Mouse (Mus musculus) G1E (cell line): ENCODE measurements around the gene Vapb. TPM values are rescaled to one million over a fixed set of nuclear protein-coding genes. Genes with fewer than 3 reads are reported as not detected.
"Not testable (repeated sequence)": the region's sequence is repeated elsewhere in the genome, so short reads cannot be mapped to it uniquely, and the experiment has no call there.

Experiments used
- ATAC-seq: 2 replicates; pipeline ENCODE4 v1.8.0; 2016; ENCODE audit warnings: mild to moderate bottlenecking; ENCODE audit not compliant: insufficient number of reproducible peaks, poor library complexity, low FRiP score, severe bottlenecking; ENCODE audit errors: extremely low read depth
- DNase-seq: peaks from one replicate; pipeline ENCODE4 v3.0.0; 2012; ENCODE audit warnings: low spot score
- H3K27me3 ChIP-seq: 2 replicates; pipeline ENCODE4 v1.6.1; 2012; ENCODE audit warnings: mild to moderate bottlenecking, low read length, inconsistent platforms; ENCODE audit not compliant: insufficient read depth
- H3K36me3 ChIP-seq: replicated peaks from 2 replicates; pipeline ENCODE3; 2012; ENCODE audit warnings: mild to moderate bottlenecking, inconsistent platforms
- H3K4me1 ChIP-seq: 2 replicates; pipeline ENCODE4 v1.6.1; 2012; ENCODE audit warnings: low read depth, low read length, inconsistent platforms, mixed read lengths; ENCODE audit not compliant: insufficient read depth
- H3K4me3 ChIP-seq: 2 replicates; pipeline ENCODE4 v1.5.1; 2012; ENCODE audit warnings: low read depth, mild to moderate bottlenecking, inconsistent platforms, low read length, moderate library complexity, mixed read lengths
- H3K9me3 ChIP-seq: replicated peaks from 2 replicates; pipeline ENCODE4 v1.6.1; 2012; ENCODE audit warnings: inconsistent platforms
- CTCF ChIP-seq: IDR thresholded peaks from 2 replicates; pipeline ENCODE4 v1.5.1; 2012; ENCODE audit warnings: low read depth, low read length, inconsistent platforms, mixed read lengths
- GATA1 ChIP-seq: IDR thresholded peaks from 2 replicates; pipeline ENCODE4 v1.6.1; 2012; ENCODE audit warnings: borderline replicate concordance, low read length, inconsistent platforms, mixed read lengths
- GATA2 ChIP-seq: IDR thresholded peaks from 2 replicates; pipeline ENCODE4 v1.6.1; 2012; ENCODE audit warnings: low read depth, low read length, inconsistent platforms, borderline replicate concordance
- POLR2AphosphoS5 ChIP-seq: IDR thresholded peaks from 2 replicates; pipeline ENCODE4 v1.6.1; 2012; ENCODE audit warnings: low read depth, low read length, inconsistent platforms; ENCODE audit not compliant: insufficient replicate concordance
- TAL1 ChIP-seq: conservative IDR thresholded peaks from 2 replicates; pipeline ENCODE4 v1.6.1; 2012; ENCODE audit warnings: low read depth, low read length, inconsistent platforms, mixed read lengths
- polyA plus RNA-seq: library from polyadenylated mRNA; stranded (reverse); fragments of >175 nt; gene quantifications from 2 replicates; pipeline ENCODE4 v1.2.3, GENCODE M21; 2012
- total RNA-seq, 2 experiments: library from RNA; stranded (forward) in 1 of 2; stranded (reverse) in 1 of 2; fragments of 200-1000 nt in 1 of 2; fragments of >200 nt in 1 of 2; fragmentation: Nextera tagmentation in 1 of 2; gene quantifications; 2 replicates each; pipeline ENCODE4 v1.2.3; 2014 to 2017

Vapb gene
- total and polyA plus RNA-seq, 3 experiments: 17.3 to 75.2 (median 23.6) TPM

DNA sequence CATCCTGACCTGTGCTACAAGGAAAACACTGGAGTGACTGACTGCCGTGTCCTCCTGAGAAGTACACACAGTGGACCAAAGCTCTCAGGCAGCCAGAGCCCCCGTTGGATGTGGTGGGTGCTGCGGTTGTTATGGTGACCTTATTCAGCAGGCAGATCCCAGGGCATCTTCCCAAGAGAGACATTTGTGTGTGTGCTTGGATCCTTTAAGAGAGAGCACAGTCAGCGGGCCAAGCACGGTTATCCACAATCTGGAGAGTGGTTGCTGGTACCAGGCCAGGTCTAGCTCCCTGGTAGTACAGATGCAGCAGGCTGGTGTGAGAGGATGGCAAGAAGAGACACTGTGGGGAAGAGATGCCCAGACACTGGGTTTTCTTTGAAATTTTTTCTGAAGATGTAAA lies 20.3 kb upstream of the Vapb start:
- ATAC-seq: no peak
- Histone ChIP-seq H3K27me3 (0 out of 2 replicates have a peak, but pooled peaks cover 4% of the 10 kb centered on the region), H3K4me3 (no peak overlapping the region), H3K4me1 (no peaks in the 10 kb centered on the region), H3K9me3 (no peaks in the 10 kb centered on the region), H3K36me3 (no peaks in the 10 kb centered on the region)
- DNase-seq: no peak
- TF ChIP-seq GATA2: no peak
- TF ChIP-seq TAL1: no peak
- TF ChIP-seq CTCF: no peak
- no peak for TF ChIP-seq POLR2AphosphoS5
- TF ChIP-seq GATA1: no peak

GRCm38 (mm10) chr2:173719115-173719514 lies 18.2 kb upstream of the Vapb start, which contains the start of gene 1700010B08Rik:
1700010B08Rik (plus strand) TSS chr2:173719415.
- not testable (repeated sequence) for H3K27me3 ChIP-seq, ATAC-seq, H3K36me3 ChIP-seq, H3K9me3 ChIP-seq, H3K4me3 ChIP-seq, DNase-seq, H3K4me1 ChIP-seq

DNA sequence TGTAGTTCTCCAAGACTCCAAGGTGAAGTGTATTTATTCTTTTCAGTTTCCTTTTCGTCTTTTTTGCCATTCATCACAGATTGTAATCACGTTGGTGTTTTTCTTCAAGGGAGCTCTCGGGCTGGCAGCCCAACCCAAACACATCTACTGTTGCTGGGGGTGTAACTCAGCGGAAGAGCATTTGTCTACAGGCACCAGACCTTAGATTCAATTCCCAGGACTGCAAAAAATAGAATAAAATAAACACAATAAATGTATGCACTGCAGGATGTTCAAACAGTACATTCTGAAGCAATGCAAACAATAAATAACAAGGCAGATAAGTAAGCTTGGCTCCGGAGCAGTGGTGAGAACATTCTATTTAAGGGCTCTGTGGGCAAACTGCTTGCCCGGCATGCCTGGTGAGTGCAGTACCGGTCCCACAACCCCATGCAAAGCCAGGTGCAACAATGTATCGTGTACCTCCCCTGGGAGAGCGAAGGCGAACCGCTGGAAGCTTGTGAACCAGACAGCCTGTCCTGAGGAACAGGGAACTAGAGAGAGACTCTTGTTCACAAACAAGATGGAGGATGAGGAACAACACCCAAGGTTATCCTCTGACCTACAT lies 15.0 kb upstream of the Vapb start:
- H3K36me3 ChIP-seq: no peaks in the 10 kb centered on the region
- ATAC-seq (no peak), DNase-seq (no peak)
- H3K27me3 ChIP-seq: peaks cover 8% of the 10 kb centered on the region; the same call in 1 of the 2 replicates
- H3K4me3 ChIP-seq: no peak overlapping the region
- no peaks in the 10 kb centered on the region for H3K9me3 ChIP-seq
- TF ChIP-seq GATA2 (no peak), POLR2AphosphoS5 (no peak), CTCF (no peak), GATA1 (no peak), TAL1 (no peak)
- no peaks in the 10 kb centered on the region for H3K4me1 ChIP-seq

GRCm38 (mm10) chr2:173724382-173724781 lies 12.9 kb upstream of the Vapb start:
- Histone ChIP-seq H3K36me3 (no peaks in the 10 kb centered on the region), H3K4me1 (no peaks in the 10 kb centered on the region), H3K27me3 (peaks cover 8% of the 10 kb centered on the region; the same call in 1 of the 2 replicates), H3K9me3 (no peaks in the 10 kb centered on the region), H3K4me3 (no peak overlapping the region)
- TF ChIP-seq POLR2AphosphoS5: no peak
- TF ChIP-seq GATA1: no peak
- DNase-seq (no peak), ATAC-seq (no peak)

GRCm38 (mm10) chr2:173724940-173725807 lies 12.1 kb upstream of the Vapb start:
- no peaks in the 10 kb centered on the region for H3K4me1 ChIP-seq
- no peaks in the 10 kb centered on the region for H3K9me3 ChIP-seq
- H3K27me3 ChIP-seq: peaks cover 8% of the 10 kb centered on the region; the same call in 1 of the 2 replicates
- no peak for DNase-seq
- no peak overlapping the region for H3K4me3 ChIP-seq
- TF ChIP-seq POLR2AphosphoS5 (no peak), TAL1 (no peak), GATA2 (no peak), CTCF (no peak), GATA1 (no peak)
- ATAC-seq: no peak
- no peaks in the 10 kb centered on the region for H3K36me3 ChIP-seq

DNA sequence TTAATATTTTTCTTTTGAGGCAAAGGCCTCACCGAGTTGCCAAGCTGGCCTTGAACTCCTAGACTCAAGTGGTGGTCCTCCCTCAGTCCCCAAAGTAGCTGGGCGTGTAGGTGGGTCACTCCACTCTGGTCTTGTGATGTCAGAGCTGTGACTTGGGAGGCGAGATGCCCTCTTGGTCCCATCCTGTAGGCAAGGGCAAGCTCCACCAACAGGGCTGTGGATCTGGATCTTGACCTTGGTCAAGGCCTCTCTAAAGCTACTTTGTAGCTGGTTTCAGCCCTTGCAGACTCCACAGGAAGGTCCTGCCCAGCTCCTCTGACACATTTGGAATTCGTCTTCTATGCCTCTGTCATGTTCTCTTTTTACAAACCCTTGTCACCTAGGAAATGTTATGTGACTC lies 11.5 kb upstream of the Vapb start:
- no peak for ATAC-seq
- TF ChIP-seq TAL1 (no peak), GATA1 (no peak), GATA2 (no peak), CTCF (no peak), POLR2AphosphoS5 (no peak)
- Histone ChIP-seq H3K9me3 (no peaks in the 10 kb centered on the region), H3K4me1 (no peaks in the 10 kb centered on the region), H3K4me3 (no peak overlapping the region), H3K27me3 (peaks cover 10% of the 10 kb centered on the region; the same call in 1 of the 2 replicates), H3K36me3 (no peaks in the 10 kb centered on the region)
- no peak for DNase-seq
